Mouse (Mus musculus) MN1 (cell line): Measurements from ENCODE around the gene Ttc1.

ENCODE experiments used
- DNase-seq: peaks from one replicate; pipeline ENCODE4 v3.0.0-alpha.2; 2016; ENCODE audit warnings: low spot score

Ttc1 gene

DNA sequence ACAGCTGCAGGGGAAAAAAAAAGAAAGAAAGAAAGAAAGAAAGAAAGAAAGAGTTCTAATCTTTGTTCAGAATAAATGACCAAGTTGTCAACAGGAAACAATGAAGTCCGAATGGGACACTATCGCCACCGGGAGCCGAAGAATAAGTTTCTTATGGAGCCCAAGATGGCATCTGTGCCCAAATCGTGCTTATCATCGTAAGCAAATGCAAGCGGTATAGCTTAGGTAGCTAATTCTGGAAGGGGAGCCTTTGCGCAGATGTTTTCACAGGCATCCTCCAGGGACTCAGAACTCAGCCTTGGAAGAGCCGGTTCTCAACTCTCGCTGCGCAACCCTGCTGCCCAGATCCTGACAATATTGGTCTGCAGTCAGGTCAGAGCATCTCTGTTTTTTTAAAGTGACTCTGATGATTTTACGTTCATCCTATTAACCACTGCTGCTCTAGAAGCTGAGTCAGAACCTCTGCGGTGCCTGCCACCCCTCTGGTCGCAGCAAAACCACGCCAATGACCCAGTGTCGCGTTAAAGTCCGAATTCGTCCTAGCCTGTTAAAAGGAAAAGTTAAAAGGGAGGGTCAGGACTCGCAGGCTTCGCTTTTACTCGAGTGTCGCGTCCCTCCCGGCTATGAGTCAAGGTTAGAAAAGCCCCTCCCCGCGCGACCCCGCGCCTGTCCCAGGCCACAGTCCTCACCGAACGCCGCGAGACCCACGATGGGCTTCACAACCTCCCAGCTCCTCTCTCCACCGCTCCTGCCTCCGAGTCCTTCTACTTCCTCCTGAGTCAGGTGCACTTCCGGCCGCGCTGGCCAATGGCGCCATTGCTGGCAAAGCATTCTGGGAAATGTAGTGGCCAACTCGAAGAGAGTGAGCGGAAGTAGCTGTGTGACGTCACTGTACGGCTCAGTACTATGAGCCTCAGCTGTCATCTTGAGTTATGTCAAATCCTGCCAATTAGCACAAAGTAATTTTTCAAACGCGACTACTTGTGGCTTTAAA, at the start of gene Ttc1:
Gene Ttc1, minus strand, starts transcription at position 776 of the 994 bp plus-strand sequence.
- peak; percentile 99 for DNase-seq

DNA sequence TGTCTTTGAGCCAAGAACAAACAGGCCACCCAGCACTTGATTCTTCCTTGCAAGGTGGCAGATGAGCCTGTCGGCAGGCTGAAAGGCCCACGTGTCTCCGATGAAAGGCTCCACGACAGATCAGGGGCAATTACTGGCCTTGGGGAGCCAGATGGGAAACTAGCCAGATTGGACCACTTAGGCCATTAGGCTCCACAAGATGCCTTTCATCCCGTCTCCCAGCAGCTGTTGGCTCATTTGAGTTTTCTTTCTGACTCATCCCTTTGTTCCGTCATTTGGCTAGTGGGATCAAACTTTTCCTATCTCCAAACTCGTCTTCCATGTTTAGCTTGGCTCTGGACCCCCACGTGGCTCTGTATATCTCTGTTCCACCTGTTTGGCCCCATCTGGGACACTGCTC, 48.2 kb upstream of the Ttc1 start:
- DNase-seq, result no peak

DNA sequence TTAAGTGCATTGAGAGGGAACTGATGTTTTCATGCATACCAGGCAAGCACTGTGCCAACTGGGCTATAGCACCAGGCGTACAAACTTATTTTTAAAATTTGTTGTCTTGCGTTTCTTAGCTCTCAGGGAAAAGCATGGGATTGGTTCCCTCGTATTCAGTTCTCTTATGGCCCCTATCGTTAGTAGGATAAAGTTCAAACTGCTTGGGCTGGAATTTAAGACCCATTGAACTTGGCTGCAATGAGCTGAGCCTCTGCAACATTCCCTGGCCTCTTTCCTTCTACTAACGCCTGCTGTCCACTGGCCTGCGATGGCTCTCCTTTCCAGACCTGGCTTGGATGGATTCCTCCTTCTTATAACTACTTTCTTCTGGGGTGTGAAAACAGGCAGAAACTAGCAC, 42.6 kb upstream of the Ttc1 start:
- DNase-seq, result no peak

DNA sequence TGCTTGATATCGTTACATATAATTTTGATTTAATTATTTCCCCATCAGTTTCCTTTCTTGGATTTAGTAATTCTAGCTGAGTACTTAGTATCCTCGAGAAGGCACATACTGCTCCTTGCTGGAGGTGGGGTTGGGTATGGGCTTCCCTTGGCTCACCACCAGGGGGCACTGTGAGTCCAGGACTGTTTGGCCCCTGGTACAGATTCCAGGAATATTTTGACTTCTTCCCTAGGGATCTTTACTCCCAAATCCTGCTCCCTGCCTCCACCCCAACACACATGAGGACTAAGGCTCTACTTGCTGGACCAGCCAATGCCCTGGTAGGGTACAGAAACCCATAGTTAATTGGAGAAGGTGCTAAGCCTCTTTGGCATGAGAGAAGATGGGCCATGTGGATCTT, 36.0 kb upstream of the Ttc1 start:
- peak; percentile 27 for DNase-seq

DNA sequence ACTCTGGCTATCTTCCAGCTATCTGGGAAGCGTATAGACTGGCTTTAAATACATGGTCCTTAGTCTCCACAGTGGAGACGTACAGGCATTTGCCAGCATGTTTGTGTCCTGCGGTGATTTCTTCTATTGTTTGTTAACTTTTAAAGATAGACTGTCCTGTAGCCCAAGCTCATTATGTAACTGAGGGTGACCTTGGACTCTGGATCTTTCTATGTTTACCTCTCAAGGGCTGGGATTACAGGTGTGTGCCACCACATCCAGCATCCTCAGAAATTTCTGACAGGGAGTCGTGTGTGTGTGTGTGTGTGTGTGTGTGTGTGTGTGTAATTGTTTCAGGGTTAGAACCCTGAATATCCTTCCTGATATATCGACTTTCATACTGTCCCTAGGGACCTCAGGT, 35.3 kb upstream of the Ttc1 start:
- no peak for DNase-seq

DNA sequence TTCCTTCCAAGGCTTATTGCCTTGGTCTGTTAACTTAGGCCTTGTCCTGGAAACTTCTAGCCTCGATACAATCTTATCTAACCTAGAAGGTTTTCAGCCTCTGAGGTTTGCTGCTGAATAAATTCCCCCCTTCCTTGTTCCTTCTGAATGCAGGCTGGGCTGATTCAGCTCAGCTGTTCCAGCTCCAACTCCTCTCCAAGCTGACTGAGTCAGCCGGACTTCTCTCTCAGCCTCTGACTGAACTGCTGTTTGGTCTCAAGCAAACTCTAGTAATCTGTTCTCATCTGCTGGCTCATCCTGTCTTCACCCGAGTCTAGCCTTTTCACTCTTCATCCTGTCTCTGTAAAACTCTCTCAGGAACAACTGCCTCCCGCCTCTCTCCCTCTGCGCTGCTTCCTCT, 31.7 kb upstream of the Ttc1 start:
- no peak for DNase-seq

DNA sequence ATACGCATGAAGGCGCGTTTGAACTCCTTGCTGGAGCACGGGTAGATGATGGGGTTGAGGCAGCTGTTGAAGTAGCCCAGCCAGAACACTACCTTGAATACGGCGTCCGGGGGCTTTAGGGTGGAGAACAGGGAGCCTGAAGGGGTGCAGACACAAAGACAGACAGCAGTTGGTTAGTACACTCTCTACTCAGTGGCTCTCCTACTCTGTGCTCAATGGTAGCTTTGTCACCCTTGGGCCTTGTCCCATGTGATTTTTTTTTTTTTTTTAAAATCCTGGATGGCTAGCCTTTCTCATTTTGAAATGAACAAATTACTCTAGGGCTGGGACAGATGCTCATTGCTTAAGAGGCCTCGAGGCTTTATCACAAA, 28.5 kb upstream of the Ttc1 start:
- DNase-seq, result no peak

DNA sequence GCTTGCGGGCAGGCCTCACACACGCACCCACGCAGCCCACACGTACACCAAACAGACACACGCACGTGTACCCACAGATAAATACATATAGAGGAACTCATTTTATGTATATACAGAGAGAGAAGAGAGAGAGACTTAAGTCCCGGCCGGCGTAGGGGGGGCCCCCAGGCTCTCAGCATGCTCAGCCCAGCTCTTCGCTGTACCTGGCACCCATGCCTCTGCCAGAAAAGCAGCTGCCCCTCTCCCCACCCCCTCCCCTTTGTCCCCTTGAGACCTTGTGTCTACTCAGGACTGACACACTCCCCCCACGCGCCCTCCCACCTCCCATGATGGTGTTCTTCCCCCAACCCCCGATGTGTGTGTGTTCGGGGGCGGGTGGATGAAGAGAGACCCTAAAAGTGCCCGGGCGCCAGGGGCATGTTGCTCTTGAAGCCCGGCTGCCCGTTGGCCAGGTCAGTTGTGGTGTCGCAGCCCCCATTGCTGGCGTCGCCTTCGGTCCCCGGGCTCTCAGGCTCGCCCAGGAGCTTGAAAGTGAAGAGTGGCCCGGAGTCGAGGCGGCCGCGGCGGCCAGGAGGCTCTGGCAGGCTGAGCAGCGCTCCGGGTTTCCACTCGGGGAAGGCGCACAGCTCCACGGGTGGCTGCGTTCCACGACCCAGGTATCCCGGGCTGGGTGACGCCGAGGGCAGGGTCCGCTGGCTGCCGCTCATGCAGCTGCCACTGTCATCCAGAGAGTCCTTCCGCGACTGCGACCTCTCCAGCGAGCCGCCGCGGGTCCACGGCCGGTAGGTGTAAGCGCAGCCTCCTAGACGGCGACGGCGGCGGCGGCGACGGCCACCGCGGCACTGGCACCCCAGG, 27.9 kb upstream of the Ttc1 start:
- no peak for DNase-seq

DNA sequence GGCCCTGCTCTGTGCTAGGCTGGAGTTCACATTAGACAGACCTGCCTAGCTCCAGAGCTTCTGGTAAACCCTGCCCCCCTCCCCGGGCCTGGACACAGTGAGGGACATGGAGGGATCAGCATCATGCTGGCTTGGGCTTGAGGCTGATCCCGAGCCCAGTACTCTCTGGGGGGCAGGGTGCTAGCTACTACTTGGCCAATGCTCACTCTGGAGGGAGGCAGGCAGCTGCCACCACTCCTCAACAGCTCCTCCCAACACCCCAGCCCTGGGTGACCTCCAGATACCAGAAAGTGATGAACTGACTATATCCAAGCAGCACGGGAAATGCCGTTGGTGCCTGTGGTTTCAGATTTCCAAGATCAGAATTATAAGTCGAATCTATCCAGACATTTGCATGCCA, 25.9 kb upstream of the Ttc1 start:
- DNase-seq, result no peak

DNA sequence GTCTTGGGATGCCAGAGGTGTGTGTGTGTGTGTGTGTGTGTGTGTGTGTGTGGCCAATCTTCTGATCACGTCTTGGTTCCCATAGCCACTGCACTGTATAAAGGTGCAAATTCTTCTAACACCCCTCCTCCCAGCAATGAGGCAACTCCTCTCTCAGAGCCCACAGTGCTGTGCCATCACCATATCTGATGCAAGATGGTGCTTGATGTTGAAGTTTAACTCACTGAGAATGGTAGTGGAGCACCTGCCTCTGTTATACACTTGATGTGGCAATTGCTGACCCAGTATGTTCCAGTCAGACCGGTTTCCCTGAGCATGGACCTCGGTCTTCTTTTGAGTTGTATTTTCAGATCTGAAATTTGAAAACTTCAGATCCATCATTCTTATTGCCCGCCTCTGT, 22.3 kb upstream of the Ttc1 start:
- no peak for DNase-seq

DNA sequence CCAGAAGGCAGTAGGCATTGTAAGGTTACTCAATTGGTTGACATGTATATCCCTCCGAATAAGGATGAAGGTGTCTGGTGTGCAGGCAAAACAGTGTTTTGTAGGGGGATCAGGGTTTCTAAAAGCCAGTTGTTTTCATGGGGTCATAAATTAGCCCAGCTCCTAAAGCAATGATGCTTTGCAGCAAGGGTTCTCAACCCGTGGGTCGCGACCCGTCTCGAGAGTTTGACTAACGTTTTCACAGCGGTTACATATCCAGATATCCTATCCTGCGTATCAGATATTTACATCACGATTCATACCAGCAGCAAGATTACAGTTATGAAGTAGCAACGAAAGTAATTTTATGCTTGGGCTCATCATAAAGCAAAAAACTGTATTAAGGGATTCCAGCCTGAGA, 19.9 kb upstream of the Ttc1 start:
- no peak for DNase-seq

DNA sequence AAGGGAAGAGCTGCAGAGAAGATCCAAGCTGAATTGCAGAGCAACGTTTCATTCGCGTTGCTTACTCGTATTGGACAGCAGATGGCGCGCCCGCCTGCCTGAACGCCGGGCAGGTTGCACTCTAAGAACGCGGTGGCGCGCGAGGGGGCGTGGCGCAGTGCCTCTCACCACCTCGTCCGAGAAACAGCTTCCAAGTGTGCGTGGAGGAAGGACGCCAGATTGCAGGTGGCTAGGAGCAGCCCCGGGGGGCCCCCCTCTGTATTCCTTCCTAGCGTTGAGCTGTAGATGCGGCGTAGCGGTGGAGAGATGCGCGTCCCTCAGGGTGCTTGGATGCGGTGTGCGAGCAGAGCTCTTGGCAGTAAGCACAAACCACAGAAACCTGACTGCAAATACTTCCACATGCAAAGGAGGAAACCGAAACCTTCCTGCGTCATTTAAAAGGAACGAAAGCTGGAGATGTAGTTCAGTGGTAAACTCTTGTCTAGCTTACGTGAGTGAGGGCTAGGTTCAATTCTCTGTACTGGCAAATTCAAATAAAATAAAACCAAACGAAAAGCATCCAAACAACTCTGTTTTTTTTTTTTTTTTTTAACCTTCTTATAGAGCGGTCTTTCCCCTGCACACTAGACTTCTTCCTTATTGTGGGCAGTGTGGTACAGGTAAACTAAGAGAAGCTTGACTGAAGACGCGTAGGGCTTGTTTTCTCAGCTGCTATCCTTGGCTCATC, 19.3 kb upstream of the Ttc1 start:
- peak; percentile 82 for DNase-seq

DNA sequence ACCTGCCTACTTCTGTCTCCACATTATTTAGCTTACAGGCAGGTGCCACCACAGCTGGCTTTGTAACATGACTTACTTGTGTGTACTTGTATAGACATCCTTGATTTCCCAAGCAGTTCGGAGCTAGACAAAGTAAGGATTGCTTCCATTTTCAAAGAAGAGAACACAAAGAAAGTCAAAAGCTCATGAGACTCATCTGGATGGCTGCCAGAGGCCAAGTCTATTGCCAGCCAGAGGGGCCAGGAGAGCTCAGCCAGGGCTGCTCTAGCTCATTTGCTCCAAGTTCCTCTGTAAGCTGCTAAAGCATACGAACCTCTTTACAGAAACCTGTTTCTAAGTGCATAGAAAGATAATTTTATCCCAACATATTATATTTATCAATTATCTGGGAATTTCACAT, 10.6 kb upstream of the Ttc1 start:
- peak; percentile 29 for DNase-seq

DNA sequence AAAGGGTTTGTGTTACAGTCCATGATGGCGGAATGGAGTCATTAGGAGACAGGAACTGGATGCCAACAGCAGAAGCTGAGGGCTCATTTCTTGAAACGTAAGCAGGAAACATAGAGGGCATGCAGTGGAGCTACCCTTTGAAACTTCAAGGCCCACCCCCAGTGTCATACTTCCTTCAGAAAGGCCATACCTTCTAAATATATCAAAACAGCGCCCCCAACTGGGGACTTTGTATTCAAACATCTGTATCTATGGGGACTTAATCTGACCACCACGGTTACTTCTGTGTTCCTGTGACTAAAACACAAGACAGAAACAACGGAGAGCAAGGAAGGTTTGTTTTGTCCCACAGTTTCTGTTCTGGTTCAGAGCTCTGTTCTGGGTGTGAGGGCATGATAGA, 7.6 kb upstream of the Ttc1 start:
- DNase-seq, result no peak

DNA sequence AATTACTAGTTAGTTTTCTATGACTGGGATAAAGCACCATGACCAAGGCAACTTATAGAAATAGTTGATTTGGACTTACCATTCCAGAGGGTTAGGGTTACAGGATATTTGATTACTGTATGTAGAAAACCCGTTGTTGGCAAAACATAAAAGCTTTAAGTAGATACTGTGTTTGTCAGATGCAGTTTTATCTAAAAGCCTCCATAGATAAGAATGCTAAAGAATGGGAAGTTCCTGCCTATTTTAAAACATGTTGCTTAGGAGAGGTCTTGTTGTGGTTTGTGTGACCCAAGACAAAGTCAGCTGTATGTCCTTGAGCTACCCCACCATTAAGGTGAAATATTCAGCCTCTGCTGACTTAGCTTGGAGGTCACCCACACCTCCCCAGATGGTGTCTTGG, 6.8 kb upstream of the Ttc1 start:
- DNase-seq, result no peak

DNA sequence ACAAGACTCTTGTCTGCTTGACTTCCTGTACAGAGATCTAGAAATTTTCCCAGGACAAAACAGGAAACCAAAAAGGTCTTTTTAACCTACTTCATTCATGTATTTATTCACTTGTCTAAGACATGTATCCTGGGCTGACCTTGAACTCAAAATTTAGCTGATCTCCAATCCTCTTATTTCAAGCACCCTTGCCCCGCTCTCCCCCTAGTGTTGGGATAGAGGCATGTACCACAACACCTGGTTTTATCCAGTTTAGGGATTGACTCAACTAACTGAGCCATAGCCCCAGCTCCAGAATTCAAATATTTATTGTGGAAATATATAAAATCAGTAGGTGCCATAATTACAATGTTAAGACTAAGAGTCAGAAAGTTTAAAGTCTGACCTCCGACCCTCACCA, 3.7 kb upstream of the Ttc1 start:
- no peak for DNase-seq

DNA sequence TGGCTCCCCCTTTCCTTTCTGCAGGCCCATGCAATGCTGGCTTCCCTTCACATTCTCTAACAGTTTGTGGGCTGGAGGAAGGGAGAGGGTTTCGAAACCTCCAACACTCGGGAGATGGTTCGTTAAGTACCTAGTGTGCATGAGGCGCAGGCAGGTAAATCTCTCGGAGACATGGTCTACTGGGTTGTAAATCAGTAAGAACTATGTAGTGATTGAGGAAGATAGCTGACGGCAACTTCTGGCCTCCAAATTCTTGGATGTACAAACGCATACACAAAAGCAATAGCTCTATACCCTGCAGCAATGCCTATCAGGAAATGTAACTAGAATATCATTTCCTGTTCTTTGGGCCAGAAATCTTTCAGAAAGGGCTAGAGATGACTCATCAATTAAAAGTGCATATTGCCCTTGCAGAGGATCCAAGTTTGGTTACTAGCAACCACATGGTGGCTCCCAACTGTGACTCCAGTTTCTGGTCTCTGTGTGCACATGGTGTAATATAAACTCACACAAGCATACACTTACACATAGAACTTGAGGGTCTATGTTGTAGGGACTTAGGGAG, 19.0 kb downstream of the Ttc1 start:
- DNase-seq, result peak; percentile 66

DNA sequence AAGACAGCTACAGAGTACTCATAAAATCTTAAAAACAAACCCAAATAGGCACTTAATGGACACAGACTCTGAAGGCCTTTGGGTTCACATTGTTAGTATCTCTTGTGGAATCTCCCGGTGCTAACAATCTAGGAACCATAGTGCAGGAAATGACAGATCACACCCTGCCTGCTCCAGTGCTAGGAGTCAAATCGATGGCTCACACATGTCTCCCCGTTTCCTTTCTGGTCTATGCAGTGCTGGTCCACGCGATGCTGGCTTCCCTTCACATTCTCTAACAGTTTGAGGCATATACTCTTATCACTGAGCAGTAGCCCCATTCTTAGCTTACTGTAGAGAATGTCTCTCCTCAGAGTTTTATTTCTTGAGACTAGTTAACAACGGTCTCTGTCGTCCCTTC, 20.0 kb downstream of the Ttc1 start:
- no peak for DNase-seq

DNA sequence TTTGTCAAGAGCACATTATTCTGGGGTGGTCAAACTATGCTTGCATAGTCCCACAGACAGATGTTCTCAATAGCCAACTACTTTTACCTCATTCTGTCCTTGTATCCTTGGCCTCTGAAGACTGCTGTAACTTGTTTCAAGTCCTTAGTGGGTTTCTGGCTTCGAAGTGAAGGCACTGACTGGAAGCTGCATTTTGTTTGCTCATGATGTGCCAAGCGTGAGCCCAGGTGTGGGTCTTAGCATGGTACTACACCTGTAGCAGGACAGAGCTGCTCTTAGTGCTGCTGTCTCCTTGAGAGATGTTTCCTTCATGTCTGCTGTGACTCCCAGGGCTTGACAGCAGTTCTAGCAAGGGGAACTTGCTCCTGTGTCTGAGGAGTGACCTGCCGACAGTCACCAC, 24.4 kb downstream of the Ttc1 start:
- no peak for DNase-seq

DNA sequence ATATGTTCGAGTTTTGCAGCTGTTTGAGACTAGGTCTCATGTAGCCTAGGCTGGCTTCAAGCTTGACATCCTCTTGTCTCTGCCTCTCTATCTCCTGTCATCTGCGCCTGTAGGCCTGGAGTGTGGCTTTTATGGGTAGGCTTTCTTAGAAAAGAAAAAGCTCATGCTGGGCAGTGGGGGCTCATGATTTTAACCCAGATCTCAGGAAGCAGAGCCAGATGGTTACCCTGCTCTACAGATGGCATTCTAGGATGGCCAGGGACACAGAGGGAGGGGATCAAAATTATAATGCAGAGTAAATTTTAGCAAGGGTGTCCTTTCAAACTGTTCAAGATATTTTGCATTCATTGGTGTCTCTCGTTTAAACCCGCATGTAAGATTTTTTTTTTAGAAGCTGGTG, 35.6 kb downstream of the Ttc1 start:
- no peak for DNase-seq

DNA sequence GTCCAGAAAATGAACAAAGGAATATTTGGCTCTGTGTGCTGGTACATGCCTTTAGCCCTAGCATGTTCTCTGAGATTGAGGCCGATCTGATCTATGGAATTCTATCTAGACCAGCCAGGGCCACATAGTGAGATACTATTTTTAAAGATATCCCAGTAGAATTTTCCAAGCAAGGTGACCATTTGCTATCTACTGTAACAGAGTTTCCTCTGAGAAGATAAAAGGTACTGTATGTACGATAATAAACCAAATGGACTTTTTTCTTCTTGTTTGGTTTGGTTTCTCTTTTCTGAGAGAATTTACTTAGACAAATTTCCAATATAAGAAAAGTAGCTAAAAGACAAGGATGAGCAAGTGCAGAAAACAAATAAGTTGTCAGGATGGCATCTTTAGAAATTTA, 39.4 kb downstream of the Ttc1 start:
- DNase-seq, result no peak

DNA sequence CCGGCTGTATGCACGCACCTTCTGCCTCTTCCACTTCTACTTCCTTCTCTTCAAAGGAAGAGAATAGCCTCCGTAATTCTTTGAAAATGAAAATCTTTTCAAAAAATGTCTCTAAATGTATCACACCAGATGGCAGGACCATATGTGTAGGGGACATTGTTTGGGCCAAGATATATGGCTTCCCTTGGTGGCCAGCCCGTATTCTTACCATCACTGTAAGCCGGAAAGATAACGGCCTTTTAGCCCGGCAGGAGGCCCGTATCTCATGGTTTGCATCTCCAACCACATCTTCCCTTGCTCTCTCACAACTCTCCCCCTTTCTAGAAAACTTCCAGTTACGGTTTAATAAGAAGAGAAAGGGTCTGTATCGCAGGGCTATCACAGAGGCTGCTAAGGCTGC, 42.1 kb downstream of the Ttc1 start:
- DNase-seq, result no peak
